Mouse (Mus musculus): ENCODE results near the gene Hexdc. TPM values are rescaled to one million over a fixed set of nuclear protein-coding genes. Genes with fewer than 3 reads are reported as not detected.

The Hexdc gene
- polyA plus RNA-seq (2015; fragmentation: Nextera tagmentation; extraction: Ambion mirVana), result 5.7 and 6.4 TPM in 2 replicates

DNA sequence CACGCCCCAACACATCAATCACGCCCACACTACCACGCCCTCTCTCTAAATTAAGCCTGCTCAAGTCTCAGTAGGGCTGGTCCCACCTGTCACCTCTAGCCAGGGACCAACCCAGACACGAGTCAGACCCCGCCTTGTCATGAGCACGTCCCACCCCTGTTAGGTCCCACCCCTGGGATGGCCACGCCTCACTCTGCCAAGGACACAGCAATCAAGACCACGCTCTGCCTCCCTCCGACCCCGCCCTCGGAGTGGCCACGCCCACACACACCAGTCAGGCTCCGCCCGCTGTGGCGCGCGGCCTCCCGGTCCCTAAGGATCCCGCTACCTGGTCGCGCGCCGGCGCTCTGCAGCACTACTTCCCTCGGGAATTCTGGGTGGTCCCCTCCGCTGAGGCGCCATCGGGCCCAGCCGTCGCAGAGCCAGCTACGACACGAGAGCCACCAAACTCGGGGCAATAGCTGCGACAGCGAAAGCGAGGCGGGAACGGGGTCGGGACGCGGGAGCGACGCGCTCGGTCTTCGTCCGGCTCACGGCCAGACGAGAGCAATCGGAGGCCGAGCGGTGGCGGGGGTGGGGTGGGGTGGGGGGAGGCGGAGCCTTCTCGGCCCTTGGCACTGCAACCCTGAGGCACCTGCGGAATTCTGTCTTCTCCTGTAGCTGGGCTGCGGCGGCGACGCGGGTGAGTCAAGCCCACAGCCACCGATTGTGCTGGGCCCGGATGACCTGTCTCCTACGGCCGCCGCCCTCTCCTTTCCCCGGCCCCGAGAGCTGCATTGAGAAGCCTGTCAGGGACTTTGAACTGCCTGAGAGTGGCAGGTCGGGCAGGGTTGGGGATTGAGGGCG, at the start of gene Hexdc, which contains the start of gene Ogfod3:
Gene Hexdc (plus strand): TSS at position 273 of the 846 bp plus-strand sequence.
Gene Ogfod3 (minus strand): TSS at position 551 of the 846 bp plus-strand sequence.
- H3K27me3 ChIP-seq (ENCODE audit: control insufficient read depth, insufficient read depth, low read length), result no peaks in the 10 kb centered on the region
- DNase-seq (ENCODE audit: low spot score) (peak; percentile 99), ATAC-seq (ENCODE audit: low FRiP score, low TSS enrichment) (peak; percentile 98)
- peak within 1 kb of the TSS; percentile 74 for H3K4me3 ChIP-seq (ENCODE audit: low read depth, low read length)
- no peaks in the 10 kb centered on the region for H3K9me3 ChIP-seq (ENCODE audit: control insufficient read depth, low read length)
- no peaks in the 10 kb centered on the region; the same call in 1 of the 2 replicates for H3K36me3 ChIP-seq (ENCODE audit: control insufficient read depth, insufficient read depth, low read length)
- H3K27ac ChIP-seq (replicated peaks), result peak within 1 kb of the TSS; percentile 78
- no peaks in the 10 kb centered on the region for H3K4me1 ChIP-seq (replicated peaks; ENCODE audit: control insufficient read depth, insufficient read depth)
- H3K9ac ChIP-seq (ENCODE audit: low read length), result peak within 1 kb of the TSS; percentile 70
- under 1% methylated on average over 67 of the region's 70 CpGs for WGBS
- peak within 1 kb of the TSS; percentile 68 for H3K4me2 ChIP-seq (replicated peaks; ENCODE audit: low read depth)
- TF ChIP-seq EP300 (optimal IDR thresholded peaks at IDR 0.05), result no peak

DNA sequence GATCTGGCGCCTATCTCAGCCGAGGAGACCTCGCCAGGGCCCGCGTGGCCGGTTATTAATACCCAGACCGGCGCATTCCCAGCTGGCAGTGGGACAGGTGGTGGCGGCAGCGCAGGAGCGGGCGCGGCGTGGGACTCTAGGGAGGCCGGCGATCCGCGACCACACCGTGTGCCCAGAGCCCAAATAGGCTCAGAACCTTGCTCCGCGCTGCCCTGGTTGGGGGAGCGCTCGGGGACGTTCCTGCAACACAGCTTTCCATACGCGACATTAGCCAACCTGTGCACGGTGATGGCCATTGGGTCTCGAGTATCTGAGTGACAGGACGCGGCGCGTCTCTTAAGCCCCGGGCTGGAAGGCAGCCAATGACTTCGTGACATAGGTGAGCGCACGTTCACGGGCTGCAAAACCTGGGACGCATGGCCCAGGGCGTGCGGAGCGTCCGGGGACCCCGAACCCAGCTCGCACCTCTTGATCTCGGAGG, 47.8 kb upstream of the Hexdc start:
- under 1% methylated on average over 45 of the region's 45 CpGs for WGBS
- Histone ChIP-seq H3K9ac (ENCODE audit: low read length) (no peak overlapping the region), H3K27ac (replicated peaks) (no peak overlapping the region), H3K27me3 (ENCODE audit: control insufficient read depth, insufficient read depth, low read length) (peaks cover 7% of the 10 kb centered on the region), H3K9me3 (ENCODE audit: control insufficient read depth, low read length) (no peaks in the 10 kb centered on the region), H3K36me3 (ENCODE audit: control insufficient read depth, insufficient read depth, low read length) (no peaks in the 10 kb centered on the region), H3K4me3 (ENCODE audit: low read depth, low read length) (peak overlapping the region; percentile 24), H3K4me2 (replicated peaks; ENCODE audit: low read depth) (peak overlapping the region; percentile 49), H3K4me1 (replicated peaks; ENCODE audit: control insufficient read depth, insufficient read depth) (no peaks in the 10 kb centered on the region)
- peak; percentile 49; the same call in 1 of the 2 replicates for ATAC-seq (ENCODE audit: low FRiP score, low TSS enrichment)
- peak; percentile 34 for DNase-seq (ENCODE audit: low spot score)
- TF ChIP-seq EP300 (optimal IDR thresholded peaks at IDR 0.05) (no peak), CTCF (IDR thresholded peaks at IDR 0.05; ENCODE audit: low read depth) (no peak)

DNA sequence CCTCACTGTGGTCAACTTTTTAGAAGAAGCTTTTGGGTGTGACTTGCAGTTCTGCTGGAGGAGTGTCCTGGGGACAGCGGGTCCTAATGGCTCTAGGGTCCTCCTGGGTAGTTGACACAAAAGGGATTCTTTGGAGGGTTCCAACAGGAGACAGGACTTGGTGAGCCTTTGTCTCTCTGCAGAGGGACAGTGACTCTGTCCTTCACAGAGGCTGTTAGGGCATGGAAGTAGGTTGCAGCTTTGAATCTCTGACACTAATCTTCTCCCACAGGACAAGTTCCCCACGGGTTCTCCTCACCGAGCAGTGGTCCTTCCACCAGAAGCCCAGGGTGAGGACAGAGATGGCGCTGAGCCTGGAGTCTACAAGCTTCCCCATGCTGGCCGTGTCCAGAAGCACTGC, 44.3 kb upstream of the Hexdc start, which contains the start of gene Uts2r:
Gene Uts2r (plus strand): TSS at position 301 of the 400 bp plus-strand sequence.
- no peak for DNase-seq (ENCODE audit: low spot score)
- WGBS, result 86% methylated on average over 5 of the region's 5 CpGs
- Histone ChIP-seq H3K9me3 (ENCODE audit: control insufficient read depth, low read length) (no peaks in the 10 kb centered on the region), H3K4me1 (replicated peaks; ENCODE audit: control insufficient read depth, insufficient read depth) (no peaks in the 10 kb centered on the region), H3K4me2 (replicated peaks; ENCODE audit: low read depth) (no peak within 1 kb of the TSS), H3K27ac (replicated peaks) (no peak within 1 kb of the TSS), H3K4me3 (ENCODE audit: low read depth, low read length) (no peak within 1 kb of the TSS), H3K36me3 (ENCODE audit: control insufficient read depth, insufficient read depth, low read length) (no peaks in the 10 kb centered on the region), H3K27me3 (ENCODE audit: control insufficient read depth, insufficient read depth, low read length) (peaks cover 7% of the 10 kb centered on the region), H3K9ac (ENCODE audit: low read length) (no peak within 1 kb of the TSS)
- no peak for TF ChIP-seq EP300 (optimal IDR thresholded peaks at IDR 0.05)
- no peak for TF ChIP-seq CTCF (IDR thresholded peaks at IDR 0.05; ENCODE audit: low read depth)
- ATAC-seq (ENCODE audit: low FRiP score, low TSS enrichment), result no peak

DNA sequence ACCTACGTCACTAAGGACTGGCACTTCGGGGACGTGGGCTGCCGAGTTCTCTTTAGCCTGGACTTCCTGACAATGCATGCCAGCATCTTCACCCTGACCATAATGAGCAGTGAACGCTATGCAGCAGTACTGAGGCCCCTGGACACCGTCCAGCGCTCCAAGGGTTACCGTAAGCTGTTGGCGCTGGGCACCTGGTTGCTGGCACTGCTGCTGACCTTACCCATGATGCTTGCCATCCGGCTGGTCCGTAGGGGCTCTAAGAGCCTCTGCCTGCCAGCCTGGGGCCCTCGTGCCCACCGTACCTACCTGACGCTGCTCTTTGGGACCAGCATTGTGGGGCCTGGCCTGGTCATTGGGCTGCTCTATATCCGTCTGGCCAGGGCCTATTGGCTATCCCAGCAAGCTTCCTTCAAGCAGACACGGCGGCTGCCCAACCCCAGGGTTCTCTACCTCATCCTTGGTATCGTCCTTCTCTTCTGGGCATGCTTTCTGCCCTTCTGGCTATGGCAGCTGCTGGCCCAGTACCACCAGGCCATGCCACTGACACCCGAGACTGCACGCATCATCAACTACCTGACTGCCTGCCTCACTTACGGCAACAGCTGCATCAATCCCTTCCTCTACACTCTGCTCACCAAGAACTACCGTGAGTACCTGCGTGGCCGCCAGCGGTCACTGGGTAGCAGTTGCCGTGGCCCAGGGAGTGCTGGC, 43.4 kb upstream of the Hexdc start:
- Histone ChIP-seq H3K4me2 (replicated peaks; ENCODE audit: low read depth) (no peak overlapping the region), H3K36me3 (ENCODE audit: control insufficient read depth, insufficient read depth, low read length) (no peaks in the 10 kb centered on the region), H3K4me3 (ENCODE audit: low read depth, low read length) (no peak overlapping the region), H3K27me3 (ENCODE audit: control insufficient read depth, insufficient read depth, low read length) (peaks cover 7% of the 10 kb centered on the region; the same call in 1 of the 2 replicates), H3K9ac (ENCODE audit: low read length) (no peak overlapping the region), H3K9me3 (ENCODE audit: control insufficient read depth, low read length) (no peaks in the 10 kb centered on the region), H3K4me1 (replicated peaks; ENCODE audit: control insufficient read depth, insufficient read depth) (no peaks in the 10 kb centered on the region), H3K27ac (replicated peaks) (no peak overlapping the region)
- 92% methylated on average over 26 of the region's 26 CpGs for WGBS
- no peak for ATAC-seq (ENCODE audit: low FRiP score, low TSS enrichment)
- no peak for DNase-seq (ENCODE audit: low spot score)
- TF ChIP-seq CTCF (IDR thresholded peaks at IDR 0.05; ENCODE audit: low read depth) (no peak), EP300 (optimal IDR thresholded peaks at IDR 0.05) (no peak)

DNA sequence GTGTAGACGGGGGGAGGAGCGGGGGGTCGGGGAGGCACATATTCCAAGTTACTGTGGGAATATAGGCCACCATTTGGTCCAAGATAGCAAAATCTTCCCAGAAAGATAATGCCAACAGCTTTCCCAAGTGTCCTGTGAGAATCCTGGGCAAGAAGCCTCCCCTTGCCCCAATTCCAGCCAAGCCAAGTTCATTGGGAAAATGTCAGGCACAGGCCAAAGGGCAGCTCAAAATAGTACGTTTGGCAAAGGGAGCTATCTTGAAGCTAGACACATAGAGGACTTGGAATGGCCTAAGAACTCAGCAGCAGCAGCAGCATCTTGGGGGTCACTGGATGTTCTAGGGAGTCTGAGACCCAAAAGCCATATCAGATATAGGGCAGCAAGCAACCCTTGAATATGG, 40.5 kb upstream of the Hexdc start:
- Histone ChIP-seq H3K4me1 (replicated peaks; ENCODE audit: control insufficient read depth, insufficient read depth) (no peaks in the 10 kb centered on the region), H3K27me3 (ENCODE audit: control insufficient read depth, insufficient read depth, low read length) (no peaks in the 10 kb centered on the region), H3K9me3 (ENCODE audit: control insufficient read depth, low read length) (no peaks in the 10 kb centered on the region), H3K4me2 (replicated peaks; ENCODE audit: low read depth) (no peak overlapping the region), H3K9ac (ENCODE audit: low read length) (no peak overlapping the region), H3K4me3 (ENCODE audit: low read depth, low read length) (no peak overlapping the region), H3K27ac (replicated peaks) (no peak overlapping the region), H3K36me3 (ENCODE audit: control insufficient read depth, insufficient read depth, low read length) (no peaks in the 10 kb centered on the region)
- WGBS, result 76% methylated on average over 4 of the region's 4 CpGs
- no peak for TF ChIP-seq EP300 (optimal IDR thresholded peaks at IDR 0.05)
- no peak for TF ChIP-seq CTCF (IDR thresholded peaks at IDR 0.05; ENCODE audit: low read depth)
- no peak for DNase-seq (ENCODE audit: low spot score)
- no peak for ATAC-seq (ENCODE audit: low FRiP score, low TSS enrichment)
